Mouse (Mus musculus): ENCODE results near the gene Mboat2. TPM values are rescaled to one million over a fixed set of nuclear protein-coding genes. Genes with fewer than 3 reads are reported as not detected.

The Mboat2 gene
- polyA plus RNA-seq, 1 experiment from 2014 or later, result 51.7 TPM

- no peaks in the 10 kb centered on the region for H3K9me3 ChIP-seq (ENCODE audit: control insufficient read depth, low read length)
- H3K36me3 ChIP-seq (ENCODE audit: control insufficient read depth, insufficient read depth, low read length), result peaks cover 10% of the 10 kb centered on the region; the same call in 1 of the 2 replicates
- H3K27me3 ChIP-seq (ENCODE audit: control insufficient read depth, insufficient read depth, low read length), result no peaks in the 10 kb centered on the region
- WGBS, result 94% methylated on average over 4 of the region's 4 CpGs
- no peak overlapping the region for H3K4me2 ChIP-seq (ENCODE audit: low read depth, severe bottlenecking)
- H3K27ac ChIP-seq (replicated peaks; ENCODE audit: low read depth, low read length), result no peak overlapping the region
- H3K4me3 ChIP-seq (ENCODE audit: low read depth, low read length), result no peak overlapping the region
- no peak overlapping the region for H3K9ac ChIP-seq (ENCODE audit: low read length)
- ATAC-seq (ENCODE audit: insufficient number of reproducible peaks, low FRiP score, low TSS enrichment, low read depth) (no peak), DNase-seq (ENCODE audit: low spot score) (no peak)
- no peaks in the 10 kb centered on the region for H3K4me1 ChIP-seq (ENCODE audit: control insufficient read depth, insufficient read depth, low read length)
Measured at GRCm38 (mm10) chr12:24995350-24995749, 164.7 kb downstream of the Mboat2 start.

GRCm38 (mm10) chr12:25005350-25005749 is 174.7 kb downstream of the Mboat2 start:
- ATAC-seq (ENCODE audit: insufficient number of reproducible peaks, low FRiP score, low TSS enrichment, low read depth), result no peak
- no peak overlapping the region for H3K4me2 ChIP-seq (ENCODE audit: low read depth, severe bottlenecking)
- no peaks in the 10 kb centered on the region for H3K9me3 ChIP-seq (ENCODE audit: control insufficient read depth, low read length)
- DNase-seq (ENCODE audit: low spot score), result no peak
- no peak overlapping the region for H3K9ac ChIP-seq (ENCODE audit: low read length)
- no peak overlapping the region for H3K4me3 ChIP-seq (ENCODE audit: low read depth, low read length)
- H3K36me3 ChIP-seq (ENCODE audit: control insufficient read depth, insufficient read depth, low read length), result peaks cover 13% of the 10 kb centered on the region; the same call in 1 of the 2 replicates
- WGBS, result 74% methylated on average over 6 of the region's 6 CpGs
- no peaks in the 10 kb centered on the region for H3K27me3 ChIP-seq (ENCODE audit: control insufficient read depth, insufficient read depth, low read length)
- no peak overlapping the region for H3K27ac ChIP-seq (replicated peaks; ENCODE audit: low read depth, low read length)
- H3K4me1 ChIP-seq (ENCODE audit: control insufficient read depth, insufficient read depth, low read length), result no peaks in the 10 kb centered on the region

- H3K36me3 ChIP-seq (ENCODE audit: control insufficient read depth, insufficient read depth, low read length), result peaks cover 11% of the 10 kb centered on the region
- H3K4me2 ChIP-seq (ENCODE audit: low read depth, severe bottlenecking), result no peak overlapping the region
- no peaks in the 10 kb centered on the region for H3K9me3 ChIP-seq (ENCODE audit: control insufficient read depth, low read length)
- no peak overlapping the region for H3K4me3 ChIP-seq (ENCODE audit: low read depth, low read length)
- no peak overlapping the region for H3K9ac ChIP-seq (ENCODE audit: low read length)
- ATAC-seq (ENCODE audit: insufficient number of reproducible peaks, low FRiP score, low TSS enrichment, low read depth) (no peak), DNase-seq (ENCODE audit: low spot score) (no peak)
- WGBS, result 91% methylated on average over 9 of the region's 9 CpGs
- H3K4me1 ChIP-seq (ENCODE audit: control insufficient read depth, insufficient read depth, low read length), result 0 out of 2 replicates have a peak, but pooled peaks cover under 1% of the 10 kb centered on the region
- no peaks in the 10 kb centered on the region for H3K27me3 ChIP-seq (ENCODE audit: control insufficient read depth, insufficient read depth, low read length)
- no peak overlapping the region for H3K27ac ChIP-seq (replicated peaks; ENCODE audit: low read depth, low read length)
Measured at GRCm38 (mm10) chr12:25009957-25010356, 179.3 kb downstream of the Mboat2 start.

GRCm38 (mm10) chr12:25010416-25010815 is 179.7 kb downstream of the Mboat2 start:
- Histone ChIP-seq H3K36me3 (ENCODE audit: control insufficient read depth, insufficient read depth, low read length) (peaks cover 13% of the 10 kb centered on the region), H3K9ac (ENCODE audit: low read length) (no peak overlapping the region), H3K27me3 (ENCODE audit: control insufficient read depth, insufficient read depth, low read length) (no peaks in the 10 kb centered on the region), H3K4me1 (ENCODE audit: control insufficient read depth, insufficient read depth, low read length) (0 out of 2 replicates have a peak, but pooled peaks cover 3% of the 10 kb centered on the region), H3K27ac (replicated peaks; ENCODE audit: low read depth, low read length) (no peak overlapping the region), H3K9me3 (ENCODE audit: control insufficient read depth, low read length) (no peaks in the 10 kb centered on the region), H3K4me2 (ENCODE audit: low read depth, severe bottlenecking) (no peak overlapping the region), H3K4me3 (ENCODE audit: low read depth, low read length) (no peak overlapping the region)
- ATAC-seq (ENCODE audit: insufficient number of reproducible peaks, low FRiP score, low TSS enrichment, low read depth) (no peak), DNase-seq (ENCODE audit: low spot score) (no peak)
- WGBS, result 83% methylated on average over 1 of the region's 1 CpGs

- 0 out of 2 replicates have a peak, but pooled peaks cover 3% of the 10 kb centered on the region for H3K4me1 ChIP-seq (ENCODE audit: control insufficient read depth, insufficient read depth, low read length)
- no peak for DNase-seq (ENCODE audit: low spot score)
- ATAC-seq (ENCODE audit: insufficient number of reproducible peaks, low FRiP score, low TSS enrichment, low read depth), result no peak
- no peaks in the 10 kb centered on the region for H3K9me3 ChIP-seq (ENCODE audit: control insufficient read depth, low read length)
- no peak overlapping the region for H3K4me3 ChIP-seq (ENCODE audit: low read depth, low read length)
- no peak overlapping the region for H3K4me2 ChIP-seq (ENCODE audit: low read depth, severe bottlenecking)
- H3K36me3 ChIP-seq (ENCODE audit: control insufficient read depth, insufficient read depth, low read length), result peaks cover 15% of the 10 kb centered on the region
- no peak overlapping the region for H3K9ac ChIP-seq (ENCODE audit: low read length)
- 67% methylated on average over 15 of the region's 15 CpGs for WGBS
- H3K27me3 ChIP-seq (ENCODE audit: control insufficient read depth, insufficient read depth, low read length), result no peaks in the 10 kb centered on the region
- H3K27ac ChIP-seq (replicated peaks; ENCODE audit: low read depth, low read length), result no peak overlapping the region
Measured at GRCm38 (mm10) chr12:25011733-25012367, 181.2 kb downstream of the Mboat2 start.

GRCm38 (mm10) chr12:25012555-25013540 is 182.2 kb downstream of the Mboat2 start:
- no peak overlapping the region for H3K4me3 ChIP-seq (ENCODE audit: low read depth, low read length)
- WGBS, result 78% methylated on average over 13 of the region's 13 CpGs
- DNase-seq (ENCODE audit: low spot score) (no peak), ATAC-seq (ENCODE audit: insufficient number of reproducible peaks, low FRiP score, low TSS enrichment, low read depth) (no peak)
- H3K27ac ChIP-seq (replicated peaks; ENCODE audit: low read depth, low read length), result no peak overlapping the region
- H3K36me3 ChIP-seq (ENCODE audit: control insufficient read depth, insufficient read depth, low read length), result peaks cover 12% of the 10 kb centered on the region
- H3K9ac ChIP-seq (ENCODE audit: low read length), result no peak overlapping the region
- H3K27me3 ChIP-seq (ENCODE audit: control insufficient read depth, insufficient read depth, low read length), result no peaks in the 10 kb centered on the region
- H3K9me3 ChIP-seq (ENCODE audit: control insufficient read depth, low read length), result no peaks in the 10 kb centered on the region
- H3K4me1 ChIP-seq (ENCODE audit: control insufficient read depth, insufficient read depth, low read length), result 0 out of 2 replicates have a peak, but pooled peaks cover 3% of the 10 kb centered on the region
- H3K4me2 ChIP-seq (ENCODE audit: low read depth, severe bottlenecking), result no peak overlapping the region

Other genes with a start within 250 kb of the Mboat2 start
- 10.8 and 12.6 TPM in 2 replicates for gene Klf11, start 179.6 kb upstream of the Mboat2 start, polyA plus RNA-seq (2014; fragmentation: Nextera tagmentation; extraction: Ambion mirVana)
- gene Cys1, start 149.1 kb upstream of the Mboat2 start, polyA plus RNA-seq (2014; fragmentation: Nextera tagmentation; extraction: Ambion mirVana), result 0.36 and 0.91 TPM in 2 replicates
- 439 and 485 TPM in 2 replicates for gene Rrm2, start 122.6 kb upstream of the Mboat2 start, polyA plus RNA-seq (2014; fragmentation: Nextera tagmentation; extraction: Ambion mirVana)
- gene Kidins220, start 144.0 kb downstream of the Mboat2 start, polyA plus RNA-seq (2014; fragmentation: Nextera tagmentation; extraction: Ambion mirVana), result 14.7 and 22.2 TPM in 2 replicates